Mouse (Mus musculus) gastrocnemius, adult 2 months (tissue): ENCODE results near the gene Lrba. TPM values are rescaled to one million over a fixed set of nuclear protein-coding genes. Genes with fewer than 3 reads are reported as not detected.

Source experiments
- DNase-seq: peaks from one replicate; pipeline ENCODE4 v3.0.0; 2022
- H3K27ac ChIP-seq: fragments of 200-600 bp; 2 replicates; pipeline ENCODE4 v1.8.1; 2022; ENCODE audit warnings: mild to moderate bottlenecking
- H3K4me3 ChIP-seq: fragments of 200-600 bp; 2 replicates; pipeline ENCODE4 v1.8.1; 2022; ENCODE audit warnings: mild to moderate bottlenecking, moderate library complexity
- CTCF ChIP-seq: fragments of 200-600 bp; IDR thresholded peaks from 2 replicates; pipeline ENCODE4 v1.8.1; 2022; ENCODE audit warnings: antibody characterized with exemption, mild to moderate bottlenecking, moderate library complexity
- intact Hi-C: fragments of 180-260 bp; cut with DNase I; formaldehyde crosslinking; loops from one replicate; pipeline ENCODE4 v1.15.1; 2025
- total RNA-seq, 2 experiments: library from RNA; stranded (reverse); gene quantifications; 2 replicates each; pipeline ENCODE4 v1.2.3; 2021

Lrba gene
- total RNA-seq, 2 experiments from 2014 or later: 24.1 to 28.3 TPM

DNA sequence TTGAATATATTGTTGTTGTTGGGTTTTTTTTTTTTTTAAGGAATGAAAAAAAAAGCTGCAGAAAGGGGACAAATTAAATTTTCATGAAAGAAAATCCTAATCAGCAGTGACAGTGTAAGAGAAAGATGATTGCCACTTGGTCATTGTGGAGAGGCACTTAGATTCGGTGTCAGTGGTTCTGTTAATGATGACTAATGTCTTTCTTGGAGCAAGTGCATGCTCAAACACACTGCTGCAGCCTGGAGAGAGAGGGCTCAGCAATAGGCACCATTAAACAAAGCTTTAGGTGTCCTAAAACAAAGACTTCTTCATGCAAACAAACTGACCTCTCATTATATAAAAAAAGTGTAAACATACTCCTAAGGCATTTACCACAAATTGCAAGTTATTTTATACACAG lies 334.5 kb downstream of the Lrba start:
- no peak for TF ChIP-seq CTCF
- no peak overlapping the region for H3K4me3 ChIP-seq
- H3K27ac ChIP-seq: no peak overlapping the region
- intact Hi-C loops: no loop called here
- DNase-seq: no peak

DNA sequence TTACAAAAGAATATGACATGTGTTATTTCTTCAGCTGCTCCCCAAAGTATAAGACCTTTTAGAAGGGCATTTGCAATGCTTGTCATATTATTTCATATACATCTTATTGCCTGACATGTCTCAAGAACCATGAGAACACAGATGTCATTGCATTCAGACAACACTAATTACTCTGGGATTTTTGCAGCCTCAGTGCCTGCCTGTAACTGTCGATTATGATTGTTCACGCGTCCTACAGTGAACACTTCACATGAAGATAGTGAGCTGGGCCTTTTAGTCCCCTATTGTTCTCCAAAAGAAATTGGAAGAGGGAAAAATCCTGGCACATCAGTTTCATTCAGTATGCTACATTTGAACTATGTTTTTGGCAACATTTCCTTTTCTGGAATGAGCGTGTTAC lies 335.2 kb downstream of the Lrba start:
- DNase-seq: no peak
- intact Hi-C loops: no loop called here
- no peak overlapping the region for H3K4me3 ChIP-seq
- TF ChIP-seq CTCF: no peak
- H3K27ac ChIP-seq: no peak overlapping the region

DNA sequence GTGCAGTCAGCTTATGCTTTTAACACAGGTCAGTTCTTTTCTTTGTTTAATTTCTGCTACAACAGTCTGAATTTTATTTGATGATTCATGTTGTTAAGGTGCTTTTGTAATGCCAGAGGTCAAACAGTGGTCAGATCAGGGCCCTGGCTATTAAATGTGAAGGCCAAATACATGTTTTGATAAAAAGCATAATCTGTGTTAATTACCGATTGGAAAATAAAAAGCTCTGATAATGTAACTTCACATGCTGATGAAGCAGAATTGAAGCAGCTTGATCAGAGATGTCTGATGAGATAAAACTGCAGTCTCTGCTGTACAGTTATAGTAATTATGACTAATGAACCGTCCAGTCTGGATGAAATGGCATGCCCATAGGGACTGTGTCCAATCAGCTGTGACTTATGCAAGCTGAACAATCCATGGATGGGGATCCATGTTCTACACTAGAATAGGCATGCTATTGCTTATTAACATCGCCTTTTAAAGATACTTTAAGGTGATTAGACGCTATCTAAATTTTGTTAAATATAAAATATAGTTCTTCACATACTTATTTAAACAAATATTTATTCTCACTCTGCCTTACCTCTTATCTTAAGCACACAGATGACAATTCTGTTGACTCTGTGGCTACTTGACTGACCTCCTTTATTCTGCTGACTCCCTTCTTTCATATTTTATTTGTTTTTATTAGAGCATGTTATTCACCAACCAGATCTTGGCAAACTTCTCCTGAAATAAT lies 336.0 kb downstream of the Lrba start:
- intact Hi-C loops: no loop called here
- Histone ChIP-seq H3K4me3 (no peak overlapping the region), H3K27ac (no peak overlapping the region)
- TF ChIP-seq CTCF: no peak
- no peak for DNase-seq

DNA sequence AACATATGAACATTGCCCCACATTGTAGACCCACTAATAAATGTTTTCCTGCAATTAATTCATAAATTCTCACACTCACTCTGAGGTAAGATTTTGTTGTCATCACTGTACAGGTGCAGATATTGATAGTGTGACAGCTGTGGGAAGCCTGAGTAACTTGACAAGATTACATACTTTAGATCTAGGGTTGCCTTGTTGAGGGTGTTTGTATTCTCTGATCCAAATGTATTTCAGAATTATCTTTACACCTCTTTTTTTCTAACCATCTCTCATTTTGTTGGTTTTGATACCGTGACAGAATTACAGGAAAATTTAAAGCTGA lies 336.5 kb downstream of the Lrba start:
- intact Hi-C loops: no loop called here
- no peak overlapping the region for H3K4me3 ChIP-seq
- no peak overlapping the region for H3K27ac ChIP-seq
- no peak for DNase-seq
- TF ChIP-seq CTCF: no peak

DNA sequence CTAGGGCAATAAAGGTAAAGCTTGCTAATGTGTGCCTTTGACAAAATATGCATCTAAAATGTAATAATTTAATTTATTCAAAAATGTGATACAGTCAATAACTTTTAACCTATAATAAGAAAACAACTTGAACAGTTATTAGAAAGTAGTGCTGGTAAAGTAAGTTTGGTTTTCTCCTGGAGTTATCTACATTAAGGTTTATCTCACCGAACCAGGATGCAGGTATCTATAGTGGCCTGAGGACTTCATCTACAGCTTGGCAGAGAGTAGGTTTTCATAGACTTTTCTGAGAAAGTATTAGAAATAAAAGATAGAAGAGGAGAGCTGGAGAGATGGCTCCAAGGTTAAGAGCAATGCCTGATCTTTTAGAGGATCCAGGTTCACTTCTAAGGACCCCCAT lies 336.9 kb downstream of the Lrba start:
- no peak overlapping the region for H3K4me3 ChIP-seq
- intact Hi-C loops: no loop called here
- no peak overlapping the region for H3K27ac ChIP-seq
- DNase-seq: no peak
- no peak for TF ChIP-seq CTCF

DNA sequence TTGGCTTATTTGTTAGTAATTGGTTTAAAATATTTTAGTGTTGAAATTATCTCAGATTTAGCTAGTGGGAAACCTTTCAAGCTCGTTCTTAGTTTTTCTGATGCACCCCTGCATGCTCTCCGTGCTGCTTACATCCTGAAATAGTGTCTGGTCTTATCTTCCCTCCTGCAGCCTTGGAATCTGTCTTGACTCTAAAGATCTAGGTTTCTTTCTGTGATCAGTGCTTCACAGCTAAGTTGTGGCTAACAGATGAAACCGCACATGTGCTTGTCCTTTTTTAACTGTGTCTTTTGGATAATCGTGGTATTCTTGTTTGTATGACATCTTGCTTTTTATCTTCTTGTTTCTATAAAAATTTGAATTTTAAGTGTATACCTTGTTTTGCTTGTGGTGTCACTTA lies 342.8 kb downstream of the Lrba start:
- TF ChIP-seq CTCF: no peak
- H3K27ac ChIP-seq: no peak overlapping the region
- DNase-seq: no peak
- H3K4me3 ChIP-seq: no peak overlapping the region
- intact Hi-C loops: no loop called here

DNA sequence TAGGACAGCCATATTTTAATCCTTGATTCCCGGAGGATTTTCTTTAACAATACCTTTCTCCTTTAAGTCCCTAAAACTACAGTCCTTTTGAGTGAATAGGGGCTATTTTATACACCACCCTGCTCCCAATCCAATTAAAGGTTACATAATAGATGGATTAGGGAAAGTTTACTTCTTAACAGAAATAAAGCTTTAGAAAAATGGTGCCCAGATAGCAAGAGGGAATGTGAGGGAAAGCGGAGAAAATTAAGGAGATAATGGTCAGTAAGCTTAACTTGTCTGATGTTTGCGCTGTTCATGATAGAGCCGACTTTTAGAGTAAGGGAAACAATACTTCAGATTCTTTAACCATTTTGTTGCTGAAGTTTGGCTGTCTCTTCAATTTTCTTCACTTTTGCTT lies 347.0 kb downstream of the Lrba start:
- intact Hi-C loops: no loop called here
- Histone ChIP-seq H3K27ac (no peak overlapping the region), H3K4me3 (no peak overlapping the region)
- no peak for DNase-seq
- TF ChIP-seq CTCF: no peak

DNA sequence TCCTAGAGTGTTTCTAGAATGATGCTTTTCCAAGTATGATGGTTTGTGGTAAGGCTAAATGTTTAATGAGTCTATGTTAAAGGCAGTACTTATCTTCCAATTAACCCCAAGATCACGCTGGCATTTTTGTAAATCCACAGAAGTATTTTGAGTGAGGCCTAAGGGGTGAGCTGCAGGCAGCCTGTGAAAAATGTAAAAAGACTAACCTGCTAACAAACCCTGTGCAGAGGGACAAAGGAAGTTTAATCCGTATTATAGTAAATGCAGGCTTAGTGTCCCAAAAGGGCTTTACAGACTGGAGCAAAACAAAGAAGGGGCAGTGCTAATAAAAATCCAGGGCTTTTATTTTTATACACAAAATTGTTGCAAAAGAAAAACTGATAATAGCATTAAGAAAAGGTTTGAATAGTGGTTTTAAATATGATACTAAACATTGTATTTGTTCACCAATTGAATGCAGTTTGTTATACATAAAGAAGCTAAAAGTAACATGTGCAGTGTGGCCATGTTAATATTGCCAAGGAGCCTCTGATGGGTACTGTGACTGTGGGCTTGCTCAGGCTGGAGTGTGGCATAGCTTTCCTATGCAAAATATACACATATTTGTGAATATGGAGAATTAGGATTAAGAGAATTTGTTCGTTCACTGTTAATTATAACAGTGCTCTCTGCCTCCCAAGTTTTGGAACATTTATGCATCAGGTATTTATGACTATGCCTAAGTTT lies 348.2 kb downstream of the Lrba start:
- Histone ChIP-seq H3K27ac (no peak overlapping the region), H3K4me3 (no peak overlapping the region)
- TF ChIP-seq CTCF: no peak
- intact Hi-C loops: no loop called here
- DNase-seq: no peak

DNA sequence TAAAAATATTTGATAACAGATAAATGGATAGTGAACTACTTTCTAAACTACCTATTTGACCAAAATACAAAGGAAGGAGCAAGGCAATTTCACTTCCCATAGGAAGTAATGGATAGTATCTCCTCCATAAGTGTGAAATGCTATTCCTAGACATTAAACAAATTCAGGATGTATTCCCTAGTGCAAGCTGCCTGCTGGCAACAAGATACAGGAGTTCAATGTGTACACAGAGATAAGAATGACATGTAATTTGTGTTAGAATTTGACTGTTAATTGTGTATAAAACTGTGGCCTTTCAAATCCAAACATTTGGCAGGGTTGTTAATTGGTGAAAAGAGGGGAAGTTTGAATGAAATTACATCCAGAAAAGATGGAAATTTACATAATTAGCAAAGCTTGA lies 350.8 kb downstream of the Lrba start:
- intact Hi-C loops: no loop called here
- no peak for DNase-seq
- no peak for TF ChIP-seq CTCF
- Histone ChIP-seq H3K27ac (no peak overlapping the region), H3K4me3 (no peak overlapping the region)

DNA sequence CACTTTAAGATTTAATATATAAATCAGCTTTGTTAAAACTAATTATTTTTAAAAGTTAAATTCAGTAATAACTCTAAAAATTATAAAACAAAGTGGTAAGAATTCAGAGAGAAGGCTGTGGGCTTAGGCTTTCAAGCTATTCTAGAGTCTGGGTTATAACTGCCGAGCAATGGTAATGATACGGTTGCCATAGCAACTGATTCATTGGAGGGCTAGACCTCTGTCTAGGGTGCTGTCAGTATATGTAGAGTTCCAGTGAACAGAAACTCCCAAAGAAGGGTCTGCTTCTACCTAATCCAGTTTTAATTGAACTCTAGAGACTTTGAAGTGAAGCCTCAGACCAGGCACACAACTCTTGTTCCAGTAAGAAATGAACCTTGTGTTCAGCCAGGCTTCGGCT lies 377.8 kb downstream of the Lrba start:
- intact Hi-C loops: no loop called here
- no peak for TF ChIP-seq CTCF
- H3K27ac ChIP-seq: no peak overlapping the region
- no peak overlapping the region for H3K4me3 ChIP-seq
- no peak for DNase-seq

DNA sequence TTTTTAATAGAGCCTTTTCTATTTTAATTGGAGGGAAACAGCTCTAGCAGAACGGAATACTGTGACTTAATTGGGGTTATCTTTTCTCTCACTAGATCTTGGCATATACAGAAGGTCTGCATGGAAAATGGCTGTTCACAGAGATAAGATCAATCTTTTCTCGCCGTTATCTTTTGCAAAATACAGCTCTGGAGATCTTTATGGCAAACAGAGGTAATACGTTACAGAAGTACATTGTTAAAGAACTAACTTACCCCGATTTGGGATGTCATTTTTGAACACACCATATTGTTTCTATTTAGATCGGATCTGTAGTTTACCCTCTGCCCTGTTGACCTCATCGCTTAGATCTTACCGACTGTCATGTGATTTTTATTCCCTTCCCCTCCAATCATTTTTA lies 381.3 kb downstream of the Lrba start:
- DNase-seq: no peak
- no peak for TF ChIP-seq CTCF
- intact Hi-C loops: no loop called here
- H3K27ac ChIP-seq: no peak overlapping the region
- H3K4me3 ChIP-seq: no peak overlapping the region

DNA sequence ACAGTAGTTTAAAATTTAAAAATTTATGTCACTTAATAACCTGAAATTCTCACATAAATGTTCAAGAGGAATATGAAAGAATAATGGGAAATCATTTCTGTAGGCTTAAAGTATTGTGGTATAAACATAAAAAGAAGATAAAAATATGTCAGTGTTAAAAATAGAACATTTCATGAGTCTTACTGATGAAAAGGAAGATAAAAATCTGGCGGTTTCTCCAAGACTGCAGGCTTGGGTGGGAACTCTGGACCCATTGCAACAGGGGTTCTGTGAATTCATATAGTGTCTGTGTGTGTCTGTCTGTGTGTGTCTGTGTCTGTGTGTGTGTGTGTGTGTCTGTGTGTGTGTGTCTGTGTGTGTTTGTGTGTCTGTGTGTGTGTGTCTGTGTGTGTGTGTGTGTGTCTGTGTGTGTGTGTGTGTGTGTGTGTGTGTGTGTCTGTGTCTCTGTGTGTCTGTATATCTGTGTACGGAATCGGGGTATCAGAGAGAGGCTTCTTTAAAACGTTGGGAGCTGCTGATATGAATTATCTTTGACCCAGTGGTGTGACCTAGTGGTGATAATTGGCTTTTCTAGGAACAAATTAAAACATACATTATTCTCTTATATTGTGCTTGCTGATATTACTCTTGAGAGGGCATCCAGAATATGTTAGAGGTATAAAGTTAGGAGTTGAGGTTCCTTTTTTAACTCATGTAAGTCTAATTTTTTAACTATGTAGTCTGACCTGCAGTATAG lies 402.7 kb downstream of the Lrba start:
- no peak for DNase-seq
- H3K4me3 ChIP-seq: no peak overlapping the region
- TF ChIP-seq CTCF: no peak
- no peak overlapping the region for H3K27ac ChIP-seq
- intact Hi-C loops: no loop called here

DNA sequence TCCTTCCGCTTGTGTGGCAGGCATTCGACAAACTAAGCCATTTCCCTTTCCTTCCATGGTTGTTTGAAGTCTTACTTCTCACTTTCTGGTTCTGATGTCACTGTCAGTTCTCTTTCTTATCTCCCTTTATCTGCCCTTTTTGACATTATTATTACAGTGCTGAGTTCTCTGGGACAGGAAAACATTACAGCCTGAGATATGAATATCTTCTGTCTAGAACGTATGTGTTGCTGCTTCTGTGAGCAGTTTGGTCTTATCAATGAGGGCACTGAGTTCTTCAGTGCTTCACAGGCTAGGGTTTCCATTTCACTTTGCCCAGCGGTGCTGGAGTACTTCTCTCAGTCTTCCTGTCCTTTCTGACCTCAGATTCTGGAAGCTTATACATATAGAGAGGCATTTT lies 404.9 kb downstream of the Lrba start:
- no peak for TF ChIP-seq CTCF
- DNase-seq: no peak
- intact Hi-C loops: no loop called here
- Histone ChIP-seq H3K4me3 (no peak overlapping the region), H3K27ac (no peak overlapping the region)
